Mouse (Mus musculus): Measurements from ENCODE around the gene Ldhc.

Ldhc gene

GRCm38 (mm10) chr7:46918678-46919371 is 57.8 kb downstream of the Ldhc start:
- DNase-seq (ENCODE audit: low spot score) = peak; percentile 10

- peak; percentile 78 for DNase-seq (ENCODE audit: low spot score)
Observed at GRCm38 (mm10) chr7:46919551-46920176, 58.7 kb downstream of the Ldhc start, which contains the start of gene Tsg101. TSS of gene Tsg101 (minus strand) at chr7:46919969.

- no peak for DNase-seq (ENCODE audit: low spot score)
Observed at GRCm38 (mm10) chr7:46922075-46922474, 61.1 kb downstream of the Ldhc start.

Measured in adipocyte (in vitro differentiated cells).